Comparison of ENCODE assay signal across 16 mouse cellular contexts in the genomic region with DNA sequence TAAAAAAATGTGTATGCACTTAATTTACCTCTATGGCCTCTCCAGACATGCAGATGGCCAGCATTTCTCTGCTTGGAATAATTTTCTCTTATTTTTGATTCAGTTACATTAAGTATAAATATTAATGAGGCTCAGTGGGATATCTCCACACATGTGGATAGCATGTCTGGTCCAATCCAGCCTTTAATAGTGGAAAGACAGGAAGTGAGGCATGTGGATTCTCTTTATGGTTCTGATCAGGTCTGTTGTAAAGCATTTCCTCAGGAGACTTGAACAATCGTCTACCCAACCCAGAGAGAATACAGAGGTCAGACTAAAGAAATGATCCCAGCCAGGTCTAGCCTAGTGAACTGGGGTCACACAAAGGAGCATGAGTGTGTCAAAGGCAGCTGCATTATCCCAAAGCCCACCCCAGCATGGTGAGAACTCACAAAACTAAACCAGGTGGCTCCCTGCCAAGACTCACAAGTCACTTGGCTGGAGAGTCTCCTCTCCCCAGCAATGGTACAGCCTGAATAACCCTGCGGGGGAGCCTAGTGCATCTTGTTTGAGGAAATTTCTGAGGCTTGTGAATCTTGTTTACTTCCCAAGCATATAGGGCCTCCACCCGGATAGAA.
DNase-seq lines count a peak whose midpoint lies in the region; ATAC-seq lines count a peak whose summit lies in the region.
"Had no signal": no experiment of that assay in that cellular context is flagged by ENCODE, and none has a peak within 500 bp of the region (broad histone marks: within the 10 kb centered on the region; RNA-seq: fewer than 3 reads in every experiment).

No protein-coding gene starts in this region.

- no peaks in the 10 kb centered on the region for H3K9me3 ChIP-seq in hindbrain, embryonic 16.5 days (ENCODE audit: control insufficient read depth, low read length)
- H3K9me3 ChIP-seq in hindbrain, embryonic 11.5 days (ENCODE audit: control insufficient read depth, low read length) = no peaks in the 10 kb centered on the region
- H3K9me3 ChIP-seq in limb, embryonic 11.5 days (ENCODE audit: control insufficient read depth, low read length) = no peaks in the 10 kb centered on the region
- no peaks in the 10 kb centered on the region for H3K9me3 ChIP-seq in limb, embryonic 10.5 days (replicated peaks)
- H3K9me3 ChIP-seq: liver, embryonic 15.5 days; neural tube, embryonic 12.5 days had no signal

- H3K4me3 ChIP-seq in hindbrain, embryonic 16.5 days (ENCODE audit: low read length) = no peak overlapping the region
- no peak overlapping the region for H3K4me3 ChIP-seq in hindbrain, embryonic 11.5 days (ENCODE audit: low read depth, low read length)
- H3K4me3 ChIP-seq in limb, embryonic 11.5 days (ENCODE audit: low read depth, low read length) = no peak overlapping the region
- H3K4me3 ChIP-seq in limb, embryonic 10.5 days = no peak overlapping the region
- H3K4me3 ChIP-seq: liver, embryonic 15.5 days; neural tube, embryonic 12.5 days had no signal

- H3K9ac ChIP-seq in hindbrain, embryonic 16.5 days (ENCODE audit: low read depth, low read length) = no peak overlapping the region
- H3K9ac ChIP-seq in hindbrain, embryonic 11.5 days (ENCODE audit: low read depth, low read length) = no peak overlapping the region
- no peak overlapping the region for H3K9ac ChIP-seq in limb, embryonic 11.5 days (ENCODE audit: low read length)
- H3K9ac ChIP-seq: liver, embryonic 15.5 days; neural tube, embryonic 12.5 days had no signal

- DNase-seq in cerebellum, postnatal 14 days = peak; percentile 57 to 60
- DNase-seq in cerebellum, adult 11 months = no peak
- no peak for DNase-seq in hindbrain, embryonic 11.5 days (ENCODE audit: low spot score)
- peak; percentile 21 for DNase-seq in limb, embryonic 11.5 days (ENCODE audit: low spot score)
- no peak for DNase-seq in limb, embryonic 10.5 days (ENCODE audit: low spot score)
- peak; percentile 22 for DNase-seq in right cerebral cortex, postnatal 4 days
- no peak for DNase-seq in right cerebral cortex, postnatal 10 days (ENCODE audit: low spot score in 2 of 2)
- DNase-seq: adrenal gland, adult 2 months; gastrocnemius, postnatal 14 days; heart, postnatal 10 days; right cerebral cortex, postnatal 25 days had no signal

- no peaks in the 10 kb centered on the region for H3K27me3 ChIP-seq in hindbrain, embryonic 16.5 days (replicated peaks; ENCODE audit: control insufficient read depth, insufficient read depth, low read length)
- H3K27me3 ChIP-seq in hindbrain, embryonic 11.5 days (ENCODE audit: control insufficient read depth, insufficient read depth, low read length) = no peaks in the 10 kb centered on the region
- no peaks in the 10 kb centered on the region for H3K27me3 ChIP-seq in limb, embryonic 11.5 days (ENCODE audit: control insufficient read depth, insufficient read depth, low read length)
- H3K27me3 ChIP-seq in limb, embryonic 10.5 days (ENCODE audit: low read depth, poor library complexity, severe bottlenecking) = no peaks in the 10 kb centered on the region
- H3K27me3 ChIP-seq: CH12.LX; liver, embryonic 15.5 days; neural tube, embryonic 12.5 days had no signal

- H3K4me1 ChIP-seq in hindbrain, embryonic 16.5 days (ENCODE audit: control insufficient read depth, insufficient read depth, low read depth, low read length) = peaks cover 6% of the 10 kb centered on the region
- H3K4me1 ChIP-seq in hindbrain, embryonic 11.5 days (replicated peaks; ENCODE audit: control insufficient read depth, insufficient read depth, low read length) = no peaks in the 10 kb centered on the region
- peaks cover 3% of the 10 kb centered on the region for H3K4me1 ChIP-seq in limb, embryonic 11.5 days (ENCODE audit: control insufficient read depth, insufficient read depth, low read length)
- H3K4me1 ChIP-seq in limb, embryonic 10.5 days = peaks cover 13% of the 10 kb centered on the region

- no peak overlapping the region for H3K27ac ChIP-seq in hindbrain, embryonic 16.5 days (ENCODE audit: low read depth, low read length)
- no peak overlapping the region for H3K27ac ChIP-seq in hindbrain, embryonic 11.5 days (ENCODE audit: low read depth, low read length)
- H3K27ac ChIP-seq in limb, embryonic 11.5 days (replicated peaks; ENCODE audit: low read depth, low read length) = no peak overlapping the region
- H3K27ac ChIP-seq in limb, embryonic 10.5 days = no peak overlapping the region
- H3K27ac ChIP-seq: liver, embryonic 15.5 days; neural tube, embryonic 12.5 days; stomach, postnatal 0 days had no signal

- H3K36me3 ChIP-seq in hindbrain, embryonic 16.5 days (ENCODE audit: control insufficient read depth, insufficient read depth, low read length) = no peaks in the 10 kb centered on the region
- no peaks in the 10 kb centered on the region for H3K36me3 ChIP-seq in hindbrain, embryonic 11.5 days (ENCODE audit: control insufficient read depth, insufficient read depth, low read length)
- no peaks in the 10 kb centered on the region for H3K36me3 ChIP-seq in limb, embryonic 11.5 days (ENCODE audit: control insufficient read depth, insufficient read depth, low read length)
- no peaks in the 10 kb centered on the region for H3K36me3 ChIP-seq in limb, embryonic 10.5 days
- H3K36me3 ChIP-seq: liver, embryonic 15.5 days; neural tube, embryonic 12.5 days had no signal

- H3K4me2 ChIP-seq in hindbrain, embryonic 16.5 days (ENCODE audit: low read length) = no peak overlapping the region
- no peak overlapping the region for H3K4me2 ChIP-seq in hindbrain, embryonic 11.5 days (replicated peaks; ENCODE audit: low read depth, low read length)
- no peak overlapping the region for H3K4me2 ChIP-seq in limb, embryonic 11.5 days (ENCODE audit: low read depth, severe bottlenecking)
- H3K4me2 ChIP-seq: liver, embryonic 15.5 days; neural tube, embryonic 12.5 days had no signal

- ATAC-seq in hindbrain, embryonic 16.5 days = peak; percentile 60; the same call in 1 of the 2 replicates
- no peak for ATAC-seq in hindbrain, embryonic 11.5 days (ENCODE audit: low FRiP score)
- no peak for ATAC-seq in limb, embryonic 11.5 days (ENCODE audit: insufficient number of reproducible peaks, low FRiP score, low TSS enrichment, low read depth)

- 51% methylated on average over 3 of the region's 3 CpGs for WGBS in hindbrain, embryonic 16.5 days
- 76% methylated on average over 3 of the region's 3 CpGs for WGBS in hindbrain, embryonic 11.5 days
- 72% methylated on average over 3 of the region's 3 CpGs for WGBS in limb, embryonic 11.5 days
- WGBS in limb, embryonic 10.5 days = 62% methylated on average over 3 of the region's 3 CpGs

Comparison
In these comparisons a context has a peak if more than half of its experiments do, and no peak if none do; other contexts are left out.
1. DNase-seq: peak in cerebellum, postnatal 14 days (2 of 2), limb, embryonic 11.5 days (single experiment) and right cerebral cortex, postnatal 4 days (single experiment); none in cerebellum, adult 11 months (single experiment), hindbrain, embryonic 11.5 days (single experiment), limb, embryonic 10.5 days (single experiment) and right cerebral cortex, postnatal 10 days (0 of 2).